Comparison of ENCODE assay signal across 8 mouse cellular contexts in genomic region chr3:58168522-58169185, GRCm38 (mm10).
A peak's percentile ranks its signal among the peaks of the same experiment; 100 is the strongest.
DNase-seq lines count a peak whose midpoint lies in the region; ATAC-seq lines count a peak whose summit lies in the region.

No protein-coding gene starts in this region.

- H3K4me1 ChIP-seq in midbrain, embryonic 14.5 days (ENCODE audit: control insufficient read depth, insufficient read depth, low read length), result no peaks in the 10 kb centered on the region

- no peak overlapping the region for H3K4me2 ChIP-seq in midbrain, embryonic 14.5 days (ENCODE audit: low read length)

- no peaks in the 10 kb centered on the region for H3K27me3 ChIP-seq in midbrain, embryonic 14.5 days (ENCODE audit: control insufficient read depth, insufficient read depth, low read length)

- peak; percentile 45 for DNase-seq in kidney, postnatal 10 days
- no peak for DNase-seq in kidney, adult 9 months
- peak; percentile 20 for DNase-seq in brain, embryonic 18.5 days (ENCODE audit: low read depth, low spot score)
- DNase-seq in heart, adult 18-20 months, result peak; percentile 49 to 54
- peak; percentile 17 for DNase-seq in layer of hippocampus, adult 9-10 months (ENCODE audit: low spot score)
- DNase-seq in midbrain, embryonic 14.5 days, result peak; percentile 42
- no peak for DNase-seq in thymus, adult 18-20 months
- no peak for DNase-seq in urinary bladder, postnatal 25 days (ENCODE audit: low spot score)

- H3K9ac ChIP-seq in midbrain, embryonic 14.5 days (replicated peaks; ENCODE audit: low read length), result no peak overlapping the region

- no peak overlapping the region for H3K27ac ChIP-seq in midbrain, embryonic 14.5 days (replicated peaks; ENCODE audit: low read depth, low read length)

- ATAC-seq in midbrain, embryonic 14.5 days (ENCODE audit: low FRiP score, low TSS enrichment), result no peak

- no peak overlapping the region for H3K4me3 ChIP-seq in midbrain, embryonic 14.5 days (replicated peaks; ENCODE audit: low read depth, low read length)

- 47% methylated on average over 14 of the region's 14 CpGs for WGBS in midbrain, embryonic 14.5 days

- H3K9me3 ChIP-seq in midbrain, embryonic 14.5 days (ENCODE audit: control insufficient read depth, low read length), result no peaks in the 10 kb centered on the region

- H3K36me3 ChIP-seq in midbrain, embryonic 14.5 days (ENCODE audit: control insufficient read depth, insufficient read depth, low read length), result no peaks in the 10 kb centered on the region

Comparison
In these comparisons a context has a peak if more than half of its experiments do, and no peak if none do; other contexts are left out.
1. DNase-seq: peak in kidney, postnatal 10 days (single experiment), brain, embryonic 18.5 days (single experiment), heart, adult 18-20 months (2 of 2), layer of hippocampus, adult 9-10 months (single experiment) and midbrain, embryonic 14.5 days (single experiment); none in kidney, adult 9 months (single experiment), thymus, adult 18-20 months (0 of 2) and urinary bladder, postnatal 25 days (single experiment).